Mouse (Mus musculus) left cerebral cortex, postnatal 10 days (tissue): ENCODE data around the gene Ms4a4b. TPM values are rescaled to one million over a fixed set of nuclear protein-coding genes. Genes with fewer than 3 reads are reported as not detected.
"Not testable (repeated sequence)": the region's sequence is repeated elsewhere in the genome, so short reads cannot be mapped to it uniquely, and the experiment has no call there.

Experiments used
- DNase-seq, 2 experiments: peaks; one replicate each; pipeline ENCODE4 v3.0.0; 2021 to 2022; ENCODE audit warnings: low spot score in 2 of 2, mixed read lengths in 1 of 2; ENCODE audit errors: extremely low spot score in 1 of 2
- intact Hi-C: fragments of 180-260 bp; cut with DNase I; formaldehyde crosslinking; loops from one replicate; pipeline ENCODE4 v1.15.1; 2025
- total RNA-seq, 2 experiments: library from RNA; stranded (reverse); gene quantifications; 2 replicates each; pipeline ENCODE4 v1.2.3; 2021

Gene Ms4a4b
- total RNA-seq, 2 experiments from 2014 or later = not detected

GRCm38 (mm10) chr19:11483941-11484340 is 40.6 kb downstream of the Ms4a4b start:
- intact Hi-C loops = no loop called here
- no peak for DNase-seq

DNA sequence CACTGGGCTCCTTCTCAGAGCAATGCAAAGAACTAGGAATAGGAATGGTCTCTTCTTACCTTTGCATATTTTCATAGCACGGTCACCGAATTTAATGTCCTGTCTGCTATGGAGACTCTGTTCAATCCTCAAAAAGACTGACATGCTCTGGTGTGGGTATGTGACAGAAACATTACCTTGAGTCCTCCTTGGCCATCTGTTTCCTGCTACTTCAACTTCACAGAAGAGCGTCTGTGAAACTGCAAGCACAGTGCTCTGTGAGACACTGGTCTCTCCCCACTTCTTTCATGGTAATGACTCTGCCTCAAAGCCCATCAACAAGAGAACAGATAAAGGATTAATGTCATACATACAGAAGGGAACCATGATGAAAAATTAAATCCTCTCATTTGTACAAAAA is 41.0 kb downstream of the Ms4a4b start:
- intact Hi-C loops = no loop called here
- no peak for DNase-seq

GRCm38 (mm10) chr19:11485266-11485665 is 41.9 kb downstream of the Ms4a4b start:
- no peak for DNase-seq
- intact Hi-C loops = no loop called here

- intact Hi-C loops = no loop called here
- DNase-seq = peak in 1 of 2 experiments; percentile 34
Observed at GRCm38 (mm10) chr19:11485746-11486145, 42.4 kb downstream of the Ms4a4b start, which contains the start of gene Gm8369. Gm8369 (plus strand) TSS chr19:11485938.

- intact Hi-C loops = no loop called here
- DNase-seq = no peak
Observed at GRCm38 (mm10) chr19:11486599-11486998, 43.2 kb downstream of the Ms4a4b start.

- intact Hi-C loops = no loop called here
Observed at GRCm38 (mm10) chr19:11491406-11492189, 48.2 kb downstream of the Ms4a4b start.

DNA sequence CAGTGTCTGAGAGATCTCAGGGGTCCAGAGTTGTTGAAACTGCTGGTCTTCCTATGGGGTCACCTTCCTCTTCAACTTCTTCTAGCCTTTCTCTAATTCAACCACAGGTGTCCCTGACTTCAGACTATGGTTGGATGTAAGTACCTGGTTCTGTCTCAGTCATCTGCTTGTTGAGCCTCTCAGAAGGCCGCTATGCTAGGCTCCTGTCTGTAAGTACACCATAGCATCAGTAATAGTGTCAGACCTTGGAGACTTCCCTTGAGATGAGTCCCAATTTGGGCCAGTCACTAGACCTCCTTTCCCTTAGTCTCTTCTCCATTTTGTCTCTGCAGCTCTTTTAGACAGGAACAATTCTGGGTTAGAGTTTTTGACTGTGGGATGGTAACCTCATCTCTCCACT is 49.3 kb downstream of the Ms4a4b start:
- no peak for DNase-seq
- intact Hi-C loops = no loop called here

More at GRCm38 (mm10) chr19:11491406-11492189, 48.2 kb downstream of the Ms4a4b start:
- DNase-seq = no peak

DNA sequence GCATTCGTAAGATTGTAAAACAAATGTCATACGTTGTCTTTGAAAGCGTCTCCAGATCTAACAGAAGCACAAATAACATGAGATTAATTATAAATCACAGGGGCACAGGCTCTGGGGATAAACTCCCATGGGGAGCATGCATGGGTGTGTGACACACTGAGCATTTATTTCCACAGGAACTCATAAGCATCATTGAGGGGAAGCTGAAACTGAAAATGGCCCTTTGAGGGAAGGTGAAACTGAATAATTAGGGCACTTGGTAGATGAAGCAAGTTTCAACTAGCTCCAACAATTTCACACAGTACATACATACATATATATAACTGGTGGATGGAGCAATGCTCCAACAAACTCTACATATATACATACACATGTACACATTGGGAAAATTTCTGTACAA is 51.2 kb downstream of the Ms4a4b start:
- intact Hi-C loops = no loop called here
- no peak for DNase-seq

- intact Hi-C loops = no loop called here
- DNase-seq = no peak
Observed at GRCm38 (mm10) chr19:11496361-11496760, 53.0 kb downstream of the Ms4a4b start.

- DNase-seq, intact Hi-C loops: not testable (repeated sequence)
Observed at GRCm38 (mm10) chr19:11497300-11497699, 53.9 kb downstream of the Ms4a4b start.

GRCm38 (mm10) chr19:11500796-11501195 is 57.4 kb downstream of the Ms4a4b start:
- intact Hi-C loops = no loop called here

DNA sequence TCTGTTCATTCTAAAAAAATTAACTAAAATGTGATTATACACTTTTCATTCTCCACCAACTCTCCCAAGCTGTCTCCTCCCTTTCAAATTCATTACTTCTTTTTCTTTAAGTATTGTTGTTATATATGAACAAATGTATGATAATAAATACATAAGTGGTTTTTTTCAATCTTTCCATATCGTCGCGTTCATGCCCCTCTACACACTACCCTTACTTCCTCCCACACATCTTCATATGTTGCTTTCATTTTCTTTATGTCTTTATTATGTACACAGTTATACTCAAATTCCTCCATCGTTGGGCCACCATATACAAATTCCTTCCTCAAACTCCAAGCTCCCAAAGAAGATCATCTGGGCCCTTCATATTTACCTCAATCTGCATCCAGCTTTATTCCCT is 58.0 kb downstream of the Ms4a4b start:
- no peak for DNase-seq
- intact Hi-C loops = no loop called here

More at GRCm38 (mm10) chr19:11500796-11501195, 57.4 kb downstream of the Ms4a4b start:
- DNase-seq = no peak

GRCm38 (mm10) chr19:11504857-11505256 is 61.5 kb downstream of the Ms4a4b start:
- intact Hi-C loops = no loop called here
- DNase-seq = no peak

GRCm38 (mm10) chr19:11513458-11513857 is 70.1 kb downstream of the Ms4a4b start:
- intact Hi-C loops = no loop called here

DNA sequence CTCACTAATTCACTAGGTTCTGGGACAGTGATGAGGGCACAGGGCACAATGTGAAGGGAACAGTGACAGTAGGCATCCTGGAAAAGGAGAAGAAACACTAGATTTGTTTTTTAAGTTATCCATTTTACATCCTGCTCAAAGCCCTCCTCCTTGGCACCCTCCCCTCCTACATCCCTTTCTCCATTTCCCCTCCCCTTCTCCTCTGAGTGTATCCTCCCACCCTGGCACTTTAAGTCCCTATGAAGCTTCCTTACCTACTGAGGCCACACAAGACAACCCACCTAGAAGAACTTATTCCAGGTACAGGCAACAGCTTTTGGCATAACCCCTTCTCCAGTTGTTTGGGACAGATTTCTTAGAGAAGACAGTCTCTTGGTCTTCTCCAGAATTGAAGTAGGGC is 72.9 kb downstream of the Ms4a4b start, which contains the start of gene Ms4a6b:
Gene Ms4a6b, plus strand, starts transcription at position 267 of the 400 bp plus-strand sequence.
- DNase-seq = no peak
- intact Hi-C loops = no loop called here

More at GRCm38 (mm10) chr19:11513458-11513857, 70.1 kb downstream of the Ms4a4b start:
- no peak for DNase-seq

Other genes starting within 250 kb of the Ms4a4b start
- not detected for gene Ms4a13, start 246.8 kb upstream of the Ms4a4b start, total RNA-seq
- not detected for gene Ms4a12, start 211.1 kb upstream of the Ms4a4b start, total RNA-seq
- gene Ms4a1, start 177.3 kb upstream of the Ms4a4b start, total RNA-seq = under 1 TPM in 1 of 2 experiments, not detected in 1; 0.17 TPM
- gene Ms4a5, start 159.7 kb upstream of the Ms4a4b start, total RNA-seq = not detected
- not detected for gene Ms4a14, start 129.1 kb upstream of the Ms4a4b start, total RNA-seq
- 1 to 10 TPM in 1 of 2 experiments, not detected in 1; 1.1 TPM for gene Ms4a7, start 107.4 kb upstream of the Ms4a4b start, total RNA-seq
- 1 to 10 TPM in 1 of 2 experiments, under 1 TPM in 1; 0.59 to 1.3 TPM for gene Ms4a4a, start 68.0 kb upstream of the Ms4a4b start, total RNA-seq
- gene Ms4a4c, start 38.8 kb upstream of the Ms4a4b start, total RNA-seq = not detected
- gene Ms4a6c, start 25.8 kb downstream of the Ms4a4b start, total RNA-seq = 1 to 10 TPM; 1.6 to 2.0 TPM
- gene Gm8369, start 42.4 kb downstream of the Ms4a4b start, total RNA-seq = 1 to 10 TPM; 1.0 to 1.1 TPM
- gene Ms4a6b, start 73.0 kb downstream of the Ms4a4b start, total RNA-seq = 1 to 10 TPM; 2.0 to 3.9 TPM
- not detected for gene Ms4a4d, start 93.2 kb downstream of the Ms4a4b start, total RNA-seq
- gene Ms4a6d, start 161.3 kb downstream of the Ms4a4b start, total RNA-seq = 1 to 10 TPM in 1 of 2 experiments, under 1 TPM in 1; 0.91 to 1.6 TPM
- gene Ms4a2, start 180.2 kb downstream of the Ms4a4b start, total RNA-seq = not detected
- gene Ms4a3, start 197.3 kb downstream of the Ms4a4b start, total RNA-seq = not detected
- not detected for gene Oosp2, start 217.0 kb downstream of the Ms4a4b start, total RNA-seq
- gene Oosp1, start 247.6 kb downstream of the Ms4a4b start, total RNA-seq = under 1 TPM in 1 of 2 experiments, not detected in 1; 0.43 TPM